Mouse (Mus musculus) myocyte (in vitro differentiated cells): ENCODE results near the gene Sh2d7.

Source experiments
- CEBPB ChIP-seq: IDR thresholded peaks from 2 replicates; pipeline ENCODE4 v1.6.1; 2011; ENCODE audit warnings: mild to moderate bottlenecking, moderate library complexity; ENCODE audit not compliant: poor library complexity, insufficient read depth, severe bottlenecking
- E2F4 ChIP-seq: IDR thresholded peaks from one replicate; pipeline ENCODE4 v1.6.1; 2011; ENCODE audit warnings: mild to moderate bottlenecking, control low read depth, moderate library complexity; ENCODE audit not compliant: insufficient read depth
- MAX ChIP-seq: IDR thresholded peaks from one replicate; pipeline ENCODE4 v1.6.1; 2011; ENCODE audit warnings: low read depth, mild to moderate bottlenecking, control low read depth
- MYOG ChIP-seq, 3 experiments: IDR thresholded peaks; one replicate each; pipeline ENCODE4 v1.6.1; 2011; ENCODE audit warnings: control low read depth in 2 of 3, low read depth in 2 of 3, mild to moderate bottlenecking in 2 of 3; ENCODE audit not compliant: insufficient read length in 2 of 3, control insufficient read depth in 1 of 3, insufficient read depth in 1 of 3
- POLR2A ChIP-seq: IDR thresholded peaks from one replicate; pipeline ENCODE4 v1.6.1; 2011; ENCODE audit warnings: low read depth, mild to moderate bottlenecking, control low read depth, moderate library complexity; ENCODE audit not compliant: insufficient read length
- POLR2AphosphoS2 ChIP-seq: IDR thresholded peaks from one replicate; pipeline ENCODE4 v1.6.1; 2011; ENCODE audit warnings: low read depth, control low read depth; ENCODE audit not compliant: insufficient read length
- REST ChIP-seq: IDR thresholded peaks from one replicate; pipeline ENCODE4 v1.6.1; 2011; ENCODE audit warnings: mild to moderate bottlenecking, control low read depth, moderate library complexity; ENCODE audit not compliant: insufficient read depth, insufficient read length
- USF1 ChIP-seq: IDR thresholded peaks from one replicate; pipeline ENCODE4 v1.6.1; 2011; ENCODE audit warnings: low read depth, mild to moderate bottlenecking, control low read depth, moderate library complexity

- TF ChIP-seq MAX (no peak), USF1 (no peak), POLR2A (no peak), POLR2AphosphoS2 (no peak), MYOG (IDR thresholded peaks at IDR 0.05; ENCODE audit: control insufficient read depth in 1 of 3, insufficient read depth in 1 of 3, insufficient read length in 2 of 3, low read depth in 2 of 3) (no peak), REST (no peak), CEBPB (no peak), E2F4 (no peak)
Measured at GRCm38 (mm10) chr9:54536236-54536635, 2.5 kb upstream of the Sh2d7 start.
